Mouse (Mus musculus): ENCODE results near the gene Alyref. TPM values are rescaled to one million over a fixed set of nuclear protein-coding genes. Genes with fewer than 3 reads are reported as not detected.

The Alyref gene
- polyA plus RNA-seq (2014; fragmentation: Nextera tagmentation; extraction: Ambion mirVana): 820 and 827 TPM in 2 replicates

DNA sequence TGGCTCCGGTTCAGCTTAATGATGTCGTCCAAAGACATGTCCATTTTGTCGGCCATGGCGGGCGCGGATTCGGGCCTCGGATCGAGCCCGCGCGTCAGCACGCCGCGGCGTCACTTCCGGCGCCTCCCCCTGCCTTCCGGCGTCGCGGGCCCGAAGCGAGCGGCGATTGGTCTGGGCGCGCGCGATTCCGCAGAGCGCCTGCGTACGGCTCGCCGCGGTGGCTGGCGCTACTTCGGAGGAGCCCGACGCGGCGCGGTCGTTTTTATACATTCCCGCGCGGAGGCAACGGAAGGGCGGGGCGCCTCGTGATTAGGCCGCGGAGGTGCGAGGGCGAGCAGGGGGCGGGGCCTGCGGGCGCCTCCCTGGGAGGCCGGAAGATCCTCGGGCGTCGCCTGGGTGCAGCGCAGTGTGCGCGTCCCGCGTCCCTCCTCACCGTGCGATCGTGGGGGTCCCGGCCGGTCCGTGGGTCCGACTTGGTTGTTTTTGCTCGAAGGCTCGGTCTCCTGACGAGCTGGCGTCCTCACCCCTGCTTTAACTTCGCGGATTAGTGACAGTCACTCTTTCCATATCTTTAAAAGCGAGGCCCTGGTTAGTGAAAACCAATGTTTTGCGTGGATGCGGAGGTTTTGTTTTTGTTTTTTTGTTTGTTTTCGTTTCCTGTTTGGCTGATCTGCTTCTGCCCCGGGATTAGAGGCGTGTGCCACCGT is at the start of gene Alyref, which contains the start of gene Anapc11:
TSS of gene Alyref (minus strand) at position 83 of the 707 bp plus-strand sequence.
TSS of gene Anapc11 (plus strand) at position 139 of the 707 bp plus-strand sequence.
- DNase-seq (ENCODE audit: low spot score, missing footprints) (peak; percentile 99), ATAC-seq (ENCODE audit: low FRiP score) (peak; percentile 98)
- Histone ChIP-seq H3K27ac (ENCODE audit: low read depth, low read length) (peak within 1 kb of the TSS; percentile 77), H3K4me3 (ENCODE audit: low read depth, low read length) (peak within 1 kb of the TSS; percentile 100), H3K27me3 (ENCODE audit: control insufficient read depth, insufficient read depth, low read length) (no peaks in the 10 kb centered on the region), H3K4me1 (ENCODE audit: control insufficient read depth, insufficient read depth, low read length) (peaks cover 15% of the 10 kb centered on the region), H3K9me3 (ENCODE audit: control insufficient read depth, low read length) (no peaks in the 10 kb centered on the region), H3K4me2 (peak within 1 kb of the TSS; percentile 96), H3K36me3 (ENCODE audit: control insufficient read depth, insufficient read depth, low read length) (peaks cover 28% of the 10 kb centered on the region), H3K9ac (ENCODE audit: low read length) (peak within 1 kb of the TSS; percentile 99)
- under 1% methylated on average over 87 of the region's 88 CpGs for WGBS

DNA sequence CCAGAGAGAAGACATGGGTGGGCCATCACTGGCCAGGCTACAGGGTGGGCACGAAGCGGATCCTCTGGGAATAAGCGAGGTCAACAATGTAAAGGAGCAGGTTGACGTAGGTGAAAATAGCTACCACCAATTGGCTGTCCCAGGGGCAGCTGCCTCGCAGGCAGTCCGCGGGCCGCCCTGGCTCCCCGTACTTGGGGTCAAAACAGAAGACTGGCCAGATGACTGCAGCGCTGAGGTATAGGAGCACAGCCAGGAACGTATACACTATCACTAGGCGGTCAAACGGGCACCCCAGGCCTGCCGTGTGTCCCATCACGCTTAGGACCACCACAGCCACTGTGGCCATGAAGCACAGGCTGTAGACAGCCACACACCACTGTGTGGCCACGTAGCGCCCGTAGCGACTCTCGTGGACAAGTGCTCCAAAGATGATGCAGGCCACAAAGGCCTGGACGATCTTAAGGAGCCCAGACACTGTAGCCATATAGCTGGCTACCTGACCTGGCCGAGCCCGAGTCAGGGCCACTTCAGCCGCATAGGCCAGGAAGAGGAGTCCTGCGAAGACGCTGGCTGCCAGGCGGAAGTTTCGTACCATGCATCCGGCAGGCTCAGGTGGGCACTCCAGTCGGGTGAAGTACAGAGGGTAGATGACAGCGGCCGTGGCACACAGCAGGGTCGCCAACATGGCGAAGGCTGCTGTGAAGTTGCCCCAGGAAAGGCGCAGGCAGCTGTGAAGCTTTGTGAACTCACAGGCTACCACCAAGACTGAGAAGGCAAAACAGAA is 49.1 kb upstream of the Alyref start:
- no peak for DNase-seq (ENCODE audit: low spot score, missing footprints)
- no peaks in the 10 kb centered on the region for H3K36me3 ChIP-seq (ENCODE audit: control insufficient read depth, insufficient read depth, low read length)
- no peaks in the 10 kb centered on the region for H3K9me3 ChIP-seq (ENCODE audit: control insufficient read depth, low read length)
- H3K4me2 ChIP-seq: no peak overlapping the region
- no peak for ATAC-seq (ENCODE audit: low FRiP score)
- H3K4me3 ChIP-seq (ENCODE audit: low read depth, low read length): no peak overlapping the region
- H3K27me3 ChIP-seq (ENCODE audit: control insufficient read depth, insufficient read depth, low read length): 0 out of 2 replicates have a peak, but pooled peaks cover 3% of the 10 kb centered on the region
- 77% methylated on average over 35 of the region's 35 CpGs for WGBS
- H3K9ac ChIP-seq (ENCODE audit: low read length): no peak overlapping the region
- H3K4me1 ChIP-seq (ENCODE audit: control insufficient read depth, insufficient read depth, low read length): peaks cover 9% of the 10 kb centered on the region
- H3K27ac ChIP-seq (ENCODE audit: low read depth, low read length): no peak overlapping the region

DNA sequence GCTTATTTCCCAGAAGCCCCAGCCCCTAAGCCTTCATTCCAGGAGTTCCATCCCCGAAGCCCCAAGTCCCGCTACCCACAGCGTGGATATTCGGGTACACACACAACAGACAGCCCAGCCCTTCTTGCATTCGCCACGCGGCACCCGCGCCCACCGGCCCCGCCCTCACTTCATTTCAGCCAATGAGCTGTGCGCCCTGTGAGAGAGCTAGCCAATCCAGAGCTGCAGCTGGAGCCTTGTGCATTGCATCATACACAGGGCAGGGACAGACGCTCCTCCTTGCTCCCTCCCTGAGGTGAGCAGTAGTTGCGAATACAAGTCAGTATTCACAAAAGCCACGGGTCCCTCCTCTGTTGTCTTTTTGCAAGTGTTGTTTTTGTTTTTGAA is 45.4 kb upstream of the Alyref start, which contains the start of gene Pycr1:
TSS of gene Pycr1 (minus strand) at position 169 of the 387 bp plus-strand sequence.
- ATAC-seq (ENCODE audit: low FRiP score): peak; percentile 100
- Histone ChIP-seq H3K4me3 (ENCODE audit: low read depth, low read length) (peak within 1 kb of the TSS; percentile 36), H3K27me3 (ENCODE audit: control insufficient read depth, insufficient read depth, low read length) (0 out of 2 replicates have a peak, but pooled peaks cover 3% of the 10 kb centered on the region), H3K27ac (ENCODE audit: low read depth, low read length) (no peak within 1 kb of the TSS), H3K4me2 (peak within 1 kb of the TSS; percentile 89), H3K36me3 (ENCODE audit: control insufficient read depth, insufficient read depth, low read length) (no peaks in the 10 kb centered on the region), H3K4me1 (ENCODE audit: control insufficient read depth, insufficient read depth, low read length) (peaks cover 9% of the 10 kb centered on the region), H3K9me3 (ENCODE audit: control insufficient read depth, low read length) (no peaks in the 10 kb centered on the region), H3K9ac (ENCODE audit: low read length) (peak within 1 kb of the TSS; percentile 79)
- peak; percentile 98 for DNase-seq (ENCODE audit: low spot score, missing footprints)
- under 1% methylated on average over 15 of the region's 15 CpGs for WGBS

DNA sequence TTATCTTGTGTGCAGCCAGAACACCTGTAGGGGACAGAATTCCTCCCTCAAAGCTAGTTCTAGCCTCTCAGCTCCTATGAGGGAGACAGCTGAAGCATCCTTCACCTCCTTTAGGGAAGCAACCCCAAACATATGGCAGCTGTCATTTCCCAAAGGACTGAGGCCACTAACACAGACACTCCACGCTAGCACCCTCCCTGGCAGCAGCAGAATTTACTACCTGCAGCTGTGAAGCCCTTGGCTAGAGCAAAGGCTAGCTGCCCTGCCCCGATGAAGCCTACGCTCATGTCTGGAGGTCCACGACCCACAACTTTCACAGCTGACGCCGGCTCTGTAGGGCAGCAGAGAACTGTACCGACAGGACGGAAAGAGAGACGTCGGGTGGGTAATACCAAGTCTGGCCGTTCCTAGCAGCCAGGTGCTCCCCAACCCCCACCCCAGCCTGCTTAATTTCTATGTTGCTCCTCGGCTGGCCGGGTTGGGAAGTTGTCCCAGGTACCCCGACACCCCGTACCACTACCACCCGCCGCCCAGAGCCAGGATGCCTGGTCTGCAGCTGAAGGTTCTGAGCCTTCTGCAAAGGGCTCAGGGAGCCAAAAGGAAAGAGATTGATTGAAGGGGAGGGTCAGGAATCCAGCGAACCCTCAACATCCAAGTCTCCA is 44.9 kb upstream of the Alyref start:
- Histone ChIP-seq H3K4me3 (ENCODE audit: low read depth, low read length) (peak overlapping the region; percentile 36), H3K27ac (ENCODE audit: low read depth, low read length) (no peak overlapping the region), H3K4me2 (peak overlapping the region; percentile 89), H3K9ac (ENCODE audit: low read length) (peak overlapping the region; percentile 79), H3K27me3 (ENCODE audit: control insufficient read depth, insufficient read depth, low read length) (0 out of 2 replicates have a peak, but pooled peaks cover 3% of the 10 kb centered on the region), H3K4me1 (ENCODE audit: control insufficient read depth, insufficient read depth, low read length) (peaks cover 6% of the 10 kb centered on the region), H3K9me3 (ENCODE audit: control insufficient read depth, low read length) (no peaks in the 10 kb centered on the region), H3K36me3 (ENCODE audit: control insufficient read depth, insufficient read depth, low read length) (no peaks in the 10 kb centered on the region)
- DNase-seq (ENCODE audit: low spot score, missing footprints) (no peak), ATAC-seq (ENCODE audit: low FRiP score) (peak; percentile 64)
- WGBS: 4% methylated on average over 18 of the region's 18 CpGs

DNA sequence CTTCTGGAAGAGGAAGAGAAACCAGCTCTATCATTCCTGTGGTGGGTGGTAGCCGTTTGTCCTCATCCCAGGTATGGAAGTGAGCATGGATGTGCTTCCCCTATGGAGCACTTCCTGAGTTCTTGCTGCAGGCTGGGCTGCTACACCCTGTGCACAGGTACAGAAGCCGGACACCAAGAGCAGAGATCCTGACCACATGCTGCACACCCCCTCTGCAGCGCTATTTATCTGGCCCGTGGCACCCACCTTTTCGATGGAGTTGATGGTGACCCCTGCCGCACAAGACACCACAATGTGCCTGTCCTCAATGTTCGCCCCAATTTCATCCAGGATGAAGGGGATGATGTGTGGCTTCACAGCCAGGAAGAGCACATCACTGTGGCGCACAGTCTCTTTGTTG is 43.7 kb upstream of the Alyref start:
- H3K4me2 ChIP-seq: no peak overlapping the region
- 90% methylated on average over 8 of the region's 8 CpGs for WGBS
- no peaks in the 10 kb centered on the region for H3K9me3 ChIP-seq (ENCODE audit: control insufficient read depth, low read length)

DNA sequence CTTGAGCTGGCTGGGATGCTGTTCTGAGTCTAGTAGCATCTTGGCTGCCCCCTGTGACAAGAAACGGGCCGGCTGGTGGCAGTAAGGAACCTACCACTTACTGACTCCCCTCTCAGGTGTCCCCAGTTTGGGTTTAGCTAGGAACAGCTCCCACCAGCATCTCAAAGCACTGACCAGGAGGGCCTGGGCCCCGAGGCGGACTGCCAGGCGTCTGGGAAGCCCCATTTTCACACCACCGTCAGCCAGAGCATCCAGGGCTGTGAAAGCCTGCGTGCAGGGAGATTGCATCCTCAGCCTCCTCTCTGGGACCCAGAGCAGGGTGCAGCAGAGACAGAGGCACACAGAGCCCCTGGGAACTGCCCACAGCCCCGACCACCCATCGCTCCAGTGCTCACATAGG is 43.1 kb upstream of the Alyref start:
- Histone ChIP-seq H3K27ac (ENCODE audit: low read depth, low read length) (no peak overlapping the region), H3K9me3 (ENCODE audit: control insufficient read depth, low read length) (no peaks in the 10 kb centered on the region), H3K9ac (ENCODE audit: low read length) (no peak overlapping the region), H3K4me3 (ENCODE audit: low read depth, low read length) (no peak overlapping the region), H3K4me2 (no peak overlapping the region), H3K27me3 (ENCODE audit: control insufficient read depth, insufficient read depth, low read length) (no peaks in the 10 kb centered on the region), H3K4me1 (ENCODE audit: control insufficient read depth, insufficient read depth, low read length) (peaks cover 5% of the 10 kb centered on the region), H3K36me3 (ENCODE audit: control insufficient read depth, insufficient read depth, low read length) (no peaks in the 10 kb centered on the region)
- DNase-seq (ENCODE audit: low spot score, missing footprints) (no peak), ATAC-seq (ENCODE audit: low FRiP score) (no peak)
- WGBS: 71% methylated on average over 9 of the region's 9 CpGs

More for the DNA sequence above, 43.7 kb upstream of the Alyref start:
- DNase-seq (ENCODE audit: low spot score, missing footprints) (no peak), ATAC-seq (ENCODE audit: low FRiP score) (no peak)
- Histone ChIP-seq H3K9ac (ENCODE audit: low read length) (no peak overlapping the region), H3K27ac (ENCODE audit: low read depth, low read length) (no peak overlapping the region), H3K4me3 (ENCODE audit: low read depth, low read length) (no peak overlapping the region), H3K4me1 (ENCODE audit: control insufficient read depth, insufficient read depth, low read length) (peaks cover 5% of the 10 kb centered on the region), H3K36me3 (ENCODE audit: control insufficient read depth, insufficient read depth, low read length) (no peaks in the 10 kb centered on the region), H3K27me3 (ENCODE audit: control insufficient read depth, insufficient read depth, low read length) (no peaks in the 10 kb centered on the region)

DNA sequence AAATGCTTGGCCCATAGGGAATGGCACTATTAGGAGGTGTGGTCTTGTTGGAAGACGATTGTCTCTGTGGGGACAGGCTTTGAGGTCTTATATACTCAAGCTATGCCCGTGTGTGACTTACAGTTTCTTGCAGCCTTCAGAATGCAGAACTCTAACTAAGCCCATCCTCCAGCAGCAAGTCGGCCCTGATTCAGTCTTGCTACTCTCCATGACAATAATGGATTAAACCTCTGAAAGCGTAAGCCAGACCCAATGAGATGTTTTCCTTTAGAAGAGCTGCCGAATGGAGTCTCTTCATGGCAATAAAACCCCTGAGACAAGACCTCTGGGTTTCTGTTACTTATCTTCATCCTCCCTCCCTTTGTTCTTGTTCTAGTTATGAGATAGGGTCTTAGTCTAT is 36.6 kb upstream of the Alyref start:
- no peak overlapping the region for H3K9ac ChIP-seq (ENCODE audit: low read length)
- H3K4me3 ChIP-seq (ENCODE audit: low read depth, low read length): no peak overlapping the region
- 69% methylated on average over 5 of the region's 5 CpGs for WGBS
- no peaks in the 10 kb centered on the region for H3K36me3 ChIP-seq (ENCODE audit: control insufficient read depth, insufficient read depth, low read length)
- H3K9me3 ChIP-seq (ENCODE audit: control insufficient read depth, low read length): no peaks in the 10 kb centered on the region
- ATAC-seq (ENCODE audit: low FRiP score) (no peak), DNase-seq (ENCODE audit: low spot score, missing footprints) (peak; percentile 80)
- no peak overlapping the region for H3K4me2 ChIP-seq
- H3K27ac ChIP-seq (ENCODE audit: low read depth, low read length): no peak overlapping the region
- no peaks in the 10 kb centered on the region for H3K27me3 ChIP-seq (ENCODE audit: control insufficient read depth, insufficient read depth, low read length)
- H3K4me1 ChIP-seq (ENCODE audit: control insufficient read depth, insufficient read depth, low read length): peaks cover 23% of the 10 kb centered on the region

DNA sequence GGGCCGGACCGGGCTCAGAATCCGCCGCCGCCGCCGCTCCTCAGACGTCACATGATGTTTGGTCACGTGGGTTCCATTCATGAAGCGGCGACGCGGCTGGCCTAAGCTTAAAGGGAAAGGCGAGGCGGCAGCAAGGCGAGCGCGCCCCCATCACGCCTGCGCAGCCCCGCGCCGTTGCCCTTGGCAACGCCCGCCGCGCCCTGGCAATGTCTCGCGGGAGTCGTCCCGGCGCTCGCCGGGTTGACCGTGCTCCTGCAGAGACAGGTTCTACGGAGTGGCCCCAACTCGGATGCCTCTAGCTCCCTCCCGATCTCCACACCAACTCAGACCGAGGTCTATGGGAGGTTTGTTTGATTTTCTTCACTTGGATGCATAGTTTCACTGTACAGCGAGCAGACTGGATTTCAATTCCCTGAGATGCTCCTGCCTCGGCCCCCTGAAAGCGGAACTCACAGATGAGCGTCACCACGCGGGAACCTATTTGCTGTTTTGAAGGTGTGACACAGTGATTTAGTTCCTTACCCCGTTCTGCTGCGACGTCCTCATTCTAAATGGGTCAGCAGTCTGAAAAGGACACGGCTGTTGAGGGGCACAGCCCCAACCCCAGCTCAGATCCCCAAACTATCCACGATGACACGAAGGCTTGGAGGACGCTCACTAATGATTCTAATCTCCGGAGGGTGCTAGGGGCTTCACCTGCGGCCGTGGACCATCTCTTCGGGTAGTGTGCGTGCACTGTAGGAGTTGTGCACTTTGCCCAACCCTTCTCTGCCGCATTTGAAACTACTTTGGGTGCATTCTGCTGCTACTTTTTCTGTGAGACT is 35.6 kb upstream of the Alyref start, which contains the start of gene Mafg:
TSS of gene Mafg (minus strand) at position 81 of the 824 bp plus-strand sequence.
- Histone ChIP-seq H3K4me2 (peak within 1 kb of the TSS; percentile 94), H3K9me3 (ENCODE audit: control insufficient read depth, low read length) (no peaks in the 10 kb centered on the region), H3K36me3 (ENCODE audit: control insufficient read depth, insufficient read depth, low read length) (peaks cover 4% of the 10 kb centered on the region; the same call in 1 of the 2 replicates), H3K27ac (ENCODE audit: low read depth, low read length) (peak within 1 kb of the TSS; percentile 63), H3K9ac (ENCODE audit: low read length) (peak within 1 kb of the TSS; percentile 89), H3K4me3 (ENCODE audit: low read depth, low read length) (peak within 1 kb of the TSS; percentile 96), H3K4me1 (ENCODE audit: control insufficient read depth, insufficient read depth, low read length) (peaks cover 23% of the 10 kb centered on the region), H3K27me3 (ENCODE audit: control insufficient read depth, insufficient read depth, low read length) (no peaks in the 10 kb centered on the region)
- 11% methylated on average over 56 of the region's 58 CpGs for WGBS
- ATAC-seq (ENCODE audit: low FRiP score): peak; percentile 93
- peak; percentile 99 for DNase-seq (ENCODE audit: low spot score, missing footprints)

All from midbrain, embryonic 11.5 days (tissue).